Mouse (Mus musculus): ENCODE measurements around the gene Patl2. TPM values are rescaled to one million over a fixed set of nuclear protein-coding genes. Genes with fewer than 3 reads are reported as not detected.

Patl2 gene
- polyA plus RNA-seq, 1 experiment from 2014 or later = 0.40 TPM

DNA sequence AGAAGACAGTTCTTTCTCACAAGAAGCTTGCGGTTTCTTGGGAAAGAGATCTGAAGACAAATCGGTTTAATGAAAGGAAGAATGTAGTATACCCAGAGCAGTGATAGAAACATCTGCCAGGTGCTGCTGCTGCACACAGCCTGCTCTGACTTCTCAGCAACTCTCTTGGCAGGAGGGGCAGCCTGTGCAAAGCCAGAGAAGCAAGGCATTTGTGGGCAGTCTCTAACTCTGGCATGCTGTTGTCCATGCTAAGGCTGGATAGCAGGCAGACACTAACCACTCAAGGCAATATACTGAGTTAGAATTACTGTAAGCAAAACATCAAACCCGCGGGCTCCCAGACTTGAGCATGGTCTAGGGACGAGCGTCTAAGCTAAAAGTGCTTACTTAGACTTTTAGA lies 26.3 kb downstream of the Patl2 start:
- WGBS (ENCODE audit: missing documents) = 87% methylated on average over 6 of the region's 6 CpGs
- no peaks in the 10 kb centered on the region for H3K79me2 ChIP-seq (ENCODE audit: inconsistent target)
- H3K4me3 ChIP-seq (ENCODE audit: inconsistent target) = no peak overlapping the region
- H3K27ac ChIP-seq = no peak overlapping the region
- 0 out of 2 replicates have a peak, but pooled peaks cover 5% of the 10 kb centered on the region for H3K36me3 ChIP-seq (ENCODE audit: inconsistent target)

DNA sequence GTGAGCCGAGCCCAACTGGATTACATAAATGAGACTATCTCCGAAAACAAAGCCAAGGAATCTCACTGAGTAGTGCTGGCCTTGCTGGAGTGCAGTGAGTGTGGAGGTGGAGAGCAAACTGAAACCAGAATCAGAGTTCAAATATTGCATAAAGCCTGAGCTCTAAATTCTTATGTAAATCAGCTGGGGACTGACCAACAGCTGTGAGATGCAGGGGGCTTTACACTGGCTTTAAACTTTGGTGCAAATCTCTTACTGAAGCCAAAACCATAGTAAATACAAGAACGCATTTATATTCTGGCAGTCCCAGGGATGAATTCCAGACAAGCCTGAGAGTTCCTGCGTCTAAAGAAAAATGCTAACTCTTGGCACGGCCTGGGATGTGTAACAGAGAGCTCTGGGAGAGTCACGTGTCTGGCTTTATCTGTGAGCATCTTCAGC lies 27.6 kb downstream of the Patl2 start:
- WGBS (ENCODE audit: missing documents) = 95% methylated on average over 6 of the region's 6 CpGs
- Histone ChIP-seq H3K27ac (no peak overlapping the region), H3K36me3 (ENCODE audit: inconsistent target) (peaks cover 11% of the 10 kb centered on the region; the same call in 1 of the 2 replicates), H3K4me3 (ENCODE audit: inconsistent target) (no peak overlapping the region), H3K79me2 (ENCODE audit: inconsistent target) (peaks cover 3% of the 10 kb centered on the region)

GRCm38 (mm10) chr2:122157561-122157960 lies 28.4 kb downstream of the Patl2 start:
- Histone ChIP-seq H3K27ac (no peak overlapping the region), H3K4me3 (ENCODE audit: inconsistent target) (no peak overlapping the region), H3K36me3 (ENCODE audit: inconsistent target) (peaks cover 19% of the 10 kb centered on the region), H3K79me2 (ENCODE audit: inconsistent target) (peaks cover 11% of the 10 kb centered on the region)

- Histone ChIP-seq H3K36me3 (ENCODE audit: inconsistent target) (peaks cover 33% of the 10 kb centered on the region), H3K27ac (peak overlapping the region; percentile 1; the same call in 1 of the 2 replicates)
- WGBS (ENCODE audit: missing documents) = 63% methylated on average over 4 of the region's 4 CpGs
These were observed 29.8 kb downstream of the Patl2 start for GRCm38 (mm10) chr2:122156051-122156700.

GRCm38 (mm10) chr2:122155292-122155691 lies 30.7 kb downstream of the Patl2 start:
- H3K79me2 ChIP-seq (ENCODE audit: inconsistent target) = peaks cover 34% of the 10 kb centered on the region
- peaks cover 42% of the 10 kb centered on the region for H3K36me3 ChIP-seq (ENCODE audit: inconsistent target)
- WGBS (ENCODE audit: missing documents) = 74% methylated on average over 2 of the region's 2 CpGs
- H3K27ac ChIP-seq = peak overlapping the region; percentile 27; the same call in 1 of the 2 replicates
- no peak overlapping the region for H3K4me3 ChIP-seq (ENCODE audit: inconsistent target)

More at GRCm38 (mm10) chr2:122156051-122156700, 29.8 kb downstream of the Patl2 start:
- Histone ChIP-seq H3K79me2 (ENCODE audit: inconsistent target) (peaks cover 25% of the 10 kb centered on the region), H3K4me3 (ENCODE audit: inconsistent target) (no peak overlapping the region)

- Histone ChIP-seq H3K36me3 (ENCODE audit: inconsistent target) (peaks cover 49% of the 10 kb centered on the region), H3K79me2 (ENCODE audit: inconsistent target) (peaks cover 42% of the 10 kb centered on the region), H3K27ac (no peak overlapping the region), H3K4me3 (ENCODE audit: inconsistent target) (no peak overlapping the region)
- WGBS (ENCODE audit: missing documents) = 88% methylated on average over 2 of the region's 2 CpGs
These were observed 31.5 kb downstream of the Patl2 start for GRCm38 (mm10) chr2:122154479-122154878.

DNA sequence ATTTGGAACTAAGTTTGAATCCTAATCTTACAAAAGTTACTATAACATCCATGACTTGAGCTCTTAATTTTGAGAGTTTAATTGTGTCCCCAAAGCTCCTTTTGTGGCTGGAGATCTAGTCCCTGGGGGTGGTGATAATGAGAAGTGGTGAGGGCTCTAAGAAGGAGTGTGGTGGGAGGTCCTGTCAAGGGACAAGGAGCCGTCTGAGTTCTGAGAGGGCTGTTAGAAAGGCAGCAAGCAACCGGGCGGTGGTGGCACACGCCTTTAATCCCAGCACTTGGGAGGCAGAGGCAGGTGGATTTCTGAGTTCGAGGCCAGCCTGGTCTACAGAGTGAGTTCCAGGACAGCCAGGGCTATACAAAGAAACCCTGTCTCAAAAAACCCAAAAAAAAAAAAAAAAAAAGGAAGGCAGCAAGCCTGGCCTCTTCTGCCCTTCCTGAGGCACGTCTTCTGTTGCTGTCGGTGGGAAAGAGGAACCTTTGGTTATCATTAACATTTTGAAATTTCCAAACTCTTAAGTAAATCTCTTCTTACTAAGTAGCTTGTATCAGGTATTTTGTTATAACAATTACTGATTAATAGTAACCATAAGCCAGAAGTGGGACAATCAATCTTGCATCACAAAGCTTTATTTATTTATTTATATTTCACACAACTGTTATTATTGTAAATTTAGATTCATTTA lies 32.2 kb downstream of the Patl2 start:
- Histone ChIP-seq H3K36me3 (ENCODE audit: inconsistent target) (peaks cover 49% of the 10 kb centered on the region), H3K79me2 (ENCODE audit: inconsistent target) (peaks cover 48% of the 10 kb centered on the region), H3K27ac (peak overlapping the region; percentile 40), H3K4me3 (ENCODE audit: inconsistent target) (no peak overlapping the region)
- WGBS (ENCODE audit: missing documents) = 7% methylated on average over 3 of the region's 7 CpGs

DNA sequence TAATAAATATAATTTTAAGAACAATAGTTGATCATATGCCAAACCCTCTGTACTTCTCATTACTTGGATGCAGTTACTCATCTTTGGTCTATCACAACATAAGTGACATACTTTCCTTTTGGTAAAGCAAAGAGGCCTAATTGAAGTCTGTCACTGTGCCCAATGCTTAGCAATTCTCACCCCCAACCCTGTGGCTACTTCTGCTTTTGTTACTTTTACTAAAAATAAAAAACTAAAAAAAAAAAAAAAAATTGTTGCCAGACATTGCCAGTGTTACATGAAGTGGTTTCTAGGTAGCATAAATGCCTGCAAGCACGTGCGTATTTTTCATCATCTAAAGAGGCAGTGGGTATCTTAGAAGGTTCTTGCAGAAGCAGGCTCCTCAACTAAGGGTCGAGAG lies 33.1 kb downstream of the Patl2 start:
- 26% methylated on average over 3 of the region's 3 CpGs for WGBS (ENCODE audit: missing documents)
- Histone ChIP-seq H3K36me3 (ENCODE audit: inconsistent target) (peaks cover 49% of the 10 kb centered on the region), H3K79me2 (ENCODE audit: inconsistent target) (peaks cover 58% of the 10 kb centered on the region), H3K4me3 (ENCODE audit: inconsistent target) (no peak overlapping the region), H3K27ac (peak overlapping the region; percentile 40)

DNA sequence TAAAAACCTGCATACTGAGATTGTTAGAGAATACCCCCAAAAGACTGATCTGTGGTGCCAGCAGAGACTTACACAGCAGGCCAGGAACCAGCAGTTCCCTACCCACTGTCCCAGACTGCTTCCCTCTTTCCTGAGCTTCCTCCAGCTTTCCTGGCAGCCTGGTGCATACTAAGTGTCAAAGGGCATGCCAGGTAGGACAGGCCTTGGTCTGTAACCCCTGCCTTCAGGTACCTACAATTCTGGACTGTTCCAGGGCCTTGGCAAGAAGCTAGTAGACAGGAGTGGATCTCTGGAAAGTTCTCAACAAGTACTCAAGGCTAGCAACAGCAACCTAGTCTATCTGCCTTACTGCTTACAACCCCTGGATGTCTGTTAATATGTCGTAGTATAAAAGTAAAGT lies 34.8 kb downstream of the Patl2 start:
- 0 out of 2 replicates have a peak overlapping the region, but pooled peaks have one; percentile 4 for H3K27ac ChIP-seq
- 75% methylated on average over 1 of the region's 1 CpGs for WGBS (ENCODE audit: missing documents)
- H3K79me2 ChIP-seq (ENCODE audit: inconsistent target) = peaks cover 63% of the 10 kb centered on the region
- H3K4me3 ChIP-seq (ENCODE audit: inconsistent target) = peak overlapping the region; percentile 95
- H3K36me3 ChIP-seq (ENCODE audit: inconsistent target) = peaks cover 49% of the 10 kb centered on the region

- Histone ChIP-seq H3K79me2 (ENCODE audit: inconsistent target) (peaks cover 63% of the 10 kb centered on the region), H3K27ac (peak overlapping the region; percentile 97; the same call in 1 of the 2 replicates), H3K36me3 (ENCODE audit: inconsistent target) (peaks cover 45% of the 10 kb centered on the region), H3K4me3 (ENCODE audit: inconsistent target) (peak overlapping the region; percentile 95)
- WGBS (ENCODE audit: missing documents) = 13% methylated on average over 3 of the region's 3 CpGs
These were observed 36.3 kb downstream of the Patl2 start for GRCm38 (mm10) chr2:122149716-122150115.

GRCm38 (mm10) chr2:122149316-122149715 lies 36.7 kb downstream of the Patl2 start:
- Histone ChIP-seq H3K27ac (peak overlapping the region; percentile 97), H3K4me3 (ENCODE audit: inconsistent target) (peak overlapping the region; percentile 95), H3K79me2 (ENCODE audit: inconsistent target) (peaks cover 63% of the 10 kb centered on the region), H3K36me3 (ENCODE audit: inconsistent target) (peaks cover 43% of the 10 kb centered on the region)
- 14% methylated on average over 6 of the region's 6 CpGs for WGBS (ENCODE audit: missing documents)

DNA sequence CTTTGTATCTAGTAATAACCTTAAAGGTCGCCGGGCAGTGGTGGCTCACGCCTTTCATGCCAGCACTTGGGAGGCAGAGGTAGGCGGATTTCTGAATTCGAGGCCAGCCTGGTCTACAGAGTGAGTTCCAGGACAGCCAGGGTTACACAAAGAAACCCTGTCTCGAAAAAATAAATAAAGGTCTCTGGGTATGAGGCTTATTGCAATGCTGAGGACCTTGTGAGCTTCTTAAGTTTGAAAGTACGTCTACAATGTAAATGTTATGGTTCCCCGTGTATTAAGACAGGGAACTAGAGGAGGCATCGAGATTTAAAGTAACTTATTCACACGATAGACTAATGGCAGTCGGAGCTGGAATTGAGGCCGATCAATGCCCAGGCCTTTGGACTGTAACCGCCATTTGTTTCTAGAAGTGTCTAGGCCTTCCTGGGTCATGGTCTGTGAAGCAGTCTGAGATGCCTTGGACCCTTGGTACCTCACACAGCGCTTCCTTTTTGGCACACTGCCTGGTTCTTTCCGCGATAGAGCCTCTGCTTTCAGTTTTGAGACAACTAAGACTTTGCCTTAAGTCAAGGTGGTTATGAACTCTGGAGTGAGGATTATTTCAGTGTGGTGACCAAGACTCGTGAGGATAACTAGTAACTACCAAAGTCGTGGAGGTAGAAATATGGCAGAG lies 37.6 kb downstream of the Patl2 start:
- 0% methylated on average over 18 of the region's 18 CpGs for WGBS (ENCODE audit: missing documents)
- peak overlapping the region; percentile 97 for H3K27ac ChIP-seq
- peaks cover 38% of the 10 kb centered on the region for H3K36me3 ChIP-seq (ENCODE audit: inconsistent target)
- peaks cover 60% of the 10 kb centered on the region for H3K79me2 ChIP-seq (ENCODE audit: inconsistent target)
- H3K4me3 ChIP-seq (ENCODE audit: inconsistent target) = peak overlapping the region; percentile 95

GRCm38 (mm10) chr2:122147508-122148241 lies 38.3 kb downstream of the Patl2 start, which contains the start of gene B2m:
TSS of gene B2m (plus strand) at chr2:122147686.
- under 1% methylated on average over 40 of the region's 40 CpGs for WGBS (ENCODE audit: missing documents)
- Histone ChIP-seq H3K4me3 (ENCODE audit: inconsistent target) (peak within 1 kb of the TSS; percentile 95), H3K27ac (peak within 1 kb of the TSS; percentile 97)

DNA sequence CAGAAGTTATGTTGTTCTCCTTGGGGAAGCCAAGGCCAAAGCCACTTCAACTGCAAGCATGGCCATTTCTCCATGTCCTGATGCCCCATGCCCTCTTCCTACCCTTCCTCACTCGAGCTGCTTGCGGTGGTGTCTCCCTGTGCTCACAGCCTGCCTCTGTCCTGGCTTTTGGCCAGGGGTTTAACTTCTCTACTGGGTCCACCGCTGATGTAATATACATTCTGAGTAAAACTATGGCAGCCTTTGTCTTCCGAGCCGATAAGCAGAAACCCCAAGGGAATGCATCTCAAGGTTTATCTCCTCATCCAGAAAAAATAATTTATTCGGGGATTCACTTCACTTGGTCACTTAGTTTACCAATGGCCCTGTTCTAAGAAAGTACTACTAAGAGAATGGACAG lies 39.3 kb downstream of the Patl2 start:
- 17% methylated on average over 6 of the region's 6 CpGs for WGBS (ENCODE audit: missing documents)
- Histone ChIP-seq H3K79me2 (ENCODE audit: inconsistent target) (peaks cover 43% of the 10 kb centered on the region), H3K27ac (peak overlapping the region; percentile 97), H3K36me3 (ENCODE audit: inconsistent target) (peaks cover 21% of the 10 kb centered on the region), H3K4me3 (ENCODE audit: inconsistent target) (peak overlapping the region; percentile 95; the same call in 1 of the 2 replicates)

More at GRCm38 (mm10) chr2:122147508-122148241, 38.3 kb downstream of the Patl2 start, which contains the start of gene B2m:
- Histone ChIP-seq H3K36me3 (ENCODE audit: inconsistent target) (peaks cover 31% of the 10 kb centered on the region), H3K79me2 (ENCODE audit: inconsistent target) (peaks cover 53% of the 10 kb centered on the region)
